Mouse (Mus musculus): Measurements from ENCODE around the gene Bcl6b. TPM values are rescaled to one million over a fixed set of nuclear protein-coding genes. Genes with fewer than 3 reads are reported as not detected.
A peak's percentile ranks its signal among the peaks of the same experiment; 100 is the strongest.

Bcl6b gene
- polyA plus RNA-seq, 1 experiment from 2014 or later = 5.0 TPM

DNA sequence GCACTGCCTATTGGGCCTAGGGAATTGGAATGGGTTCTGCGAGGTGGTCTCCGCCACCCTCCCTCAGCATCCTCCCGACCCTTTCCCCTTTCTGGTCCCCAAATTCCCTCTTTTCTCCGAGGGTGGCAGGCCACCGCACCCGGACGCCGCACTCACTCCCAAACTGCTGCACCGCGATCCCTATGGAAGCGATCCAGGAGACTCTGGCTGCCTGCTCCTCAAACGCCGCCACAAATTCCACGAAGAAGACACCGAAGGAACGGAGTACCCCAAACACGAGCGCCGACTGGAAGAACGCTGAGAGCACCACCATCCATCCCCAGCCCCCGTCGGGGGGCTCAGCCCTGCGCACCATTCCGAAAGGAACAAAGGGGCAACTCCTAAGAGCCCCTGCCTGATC lies 9.3 kb downstream of the Bcl6b start:
- WGBS = under 1% methylated on average over 24 of the region's 24 CpGs
- H3K9ac ChIP-seq (ENCODE audit: low read depth, low read length) = peak overlapping the region; percentile 76
- H3K27ac ChIP-seq (ENCODE audit: low read depth, low read length) = peak overlapping the region; percentile 74
- H3K4me2 ChIP-seq (replicated peaks; ENCODE audit: low read depth, low read length) = peak overlapping the region; percentile 63
- ATAC-seq (ENCODE audit: low FRiP score) = no peak
- no peak for DNase-seq (ENCODE audit: low spot score)
- no peaks in the 10 kb centered on the region for H3K36me3 ChIP-seq (ENCODE audit: control insufficient read depth, insufficient read depth, low read length)
- H3K4me3 ChIP-seq (ENCODE audit: low read depth, low read length) = peak overlapping the region; percentile 52
- 0 out of 2 replicates have a peak, but pooled peaks cover 5% of the 10 kb centered on the region for H3K4me1 ChIP-seq (replicated peaks; ENCODE audit: control insufficient read depth, insufficient read depth, low read length)
- H3K9me3 ChIP-seq (ENCODE audit: control insufficient read depth, low read length) = no peaks in the 10 kb centered on the region
- H3K27me3 ChIP-seq (ENCODE audit: control insufficient read depth, insufficient read depth, low read length) = peaks cover 19% of the 10 kb centered on the region

- no peak for ATAC-seq (ENCODE audit: low FRiP score)
- peak overlapping the region; percentile 76 for H3K9ac ChIP-seq (ENCODE audit: low read depth, low read length)
- peak overlapping the region; percentile 52 for H3K4me3 ChIP-seq (ENCODE audit: low read depth, low read length)
- H3K27me3 ChIP-seq (ENCODE audit: control insufficient read depth, insufficient read depth, low read length) = peaks cover 21% of the 10 kb centered on the region
- H3K36me3 ChIP-seq (ENCODE audit: control insufficient read depth, insufficient read depth, low read length) = no peaks in the 10 kb centered on the region
- DNase-seq (ENCODE audit: low spot score) = no peak
- H3K4me1 ChIP-seq (replicated peaks; ENCODE audit: control insufficient read depth, insufficient read depth, low read length) = peaks cover 5% of the 10 kb centered on the region; the same call in 1 of the 2 replicates
- H3K4me2 ChIP-seq (replicated peaks; ENCODE audit: low read depth, low read length) = peak overlapping the region; percentile 63
- H3K9me3 ChIP-seq (ENCODE audit: control insufficient read depth, low read length) = no peaks in the 10 kb centered on the region
- no peak overlapping the region for H3K27ac ChIP-seq (ENCODE audit: low read depth, low read length)
- 63% methylated on average over 7 of the region's 7 CpGs for WGBS
Measured at GRCm38 (mm10) chr11:70219873-70220272, 9.7 kb downstream of the Bcl6b start.

GRCm38 (mm10) chr11:70218741-70219470 lies 10.7 kb downstream of the Bcl6b start:
- H3K9ac ChIP-seq (ENCODE audit: low read depth, low read length) = no peak overlapping the region
- no peak overlapping the region; the same call in 1 of the 2 replicates for H3K4me2 ChIP-seq (replicated peaks; ENCODE audit: low read depth, low read length)
- ATAC-seq (ENCODE audit: low FRiP score) = no peak
- H3K4me3 ChIP-seq (ENCODE audit: low read depth, low read length) = no peak overlapping the region
- 87% methylated on average over 15 of the region's 15 CpGs for WGBS
- DNase-seq (ENCODE audit: low spot score) = no peak
- no peaks in the 10 kb centered on the region for H3K9me3 ChIP-seq (ENCODE audit: control insufficient read depth, low read length)
- H3K27me3 ChIP-seq (ENCODE audit: control insufficient read depth, insufficient read depth, low read length) = peaks cover 30% of the 10 kb centered on the region
- no peak overlapping the region for H3K27ac ChIP-seq (ENCODE audit: low read depth, low read length)
- peaks cover 11% of the 10 kb centered on the region; the same call in 1 of the 2 replicates for H3K4me1 ChIP-seq (replicated peaks; ENCODE audit: control insufficient read depth, insufficient read depth, low read length)
- H3K36me3 ChIP-seq (ENCODE audit: control insufficient read depth, insufficient read depth, low read length) = no peaks in the 10 kb centered on the region

DNA sequence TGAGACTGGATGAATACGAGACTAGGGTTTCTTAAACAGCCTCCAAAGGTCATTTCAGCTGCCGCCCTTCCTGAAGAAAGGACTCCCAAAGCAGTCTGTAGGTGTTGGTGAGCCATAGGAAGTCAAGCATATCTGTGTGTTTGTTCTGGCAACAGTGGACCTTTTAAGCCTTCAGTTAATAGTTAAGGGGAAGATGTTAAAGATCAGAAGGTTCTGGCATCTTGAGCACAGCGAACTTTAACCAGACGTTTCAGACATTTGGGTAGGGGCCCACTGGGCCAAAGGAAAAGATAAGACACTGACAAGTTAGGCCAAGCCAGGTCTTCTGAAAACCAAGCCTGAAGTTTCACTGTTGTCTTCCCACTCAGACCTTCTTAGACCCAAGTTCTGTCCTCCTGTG lies 11.6 kb downstream of the Bcl6b start:
- Histone ChIP-seq H3K36me3 (ENCODE audit: control insufficient read depth, insufficient read depth, low read length) (no peaks in the 10 kb centered on the region), H3K4me2 (replicated peaks; ENCODE audit: low read depth, low read length) (no peak overlapping the region), H3K4me1 (replicated peaks; ENCODE audit: control insufficient read depth, insufficient read depth, low read length) (peaks cover 11% of the 10 kb centered on the region; the same call in 1 of the 2 replicates), H3K4me3 (ENCODE audit: low read depth, low read length) (no peak overlapping the region), H3K9ac (ENCODE audit: low read depth, low read length) (no peak overlapping the region), H3K27ac (ENCODE audit: low read depth, low read length) (no peak overlapping the region), H3K9me3 (ENCODE audit: control insufficient read depth, low read length) (no peaks in the 10 kb centered on the region), H3K27me3 (ENCODE audit: control insufficient read depth, insufficient read depth, low read length) (peaks cover 38% of the 10 kb centered on the region)
- 93% methylated on average over 4 of the region's 4 CpGs for WGBS
- DNase-seq (ENCODE audit: low spot score) (no peak), ATAC-seq (ENCODE audit: low FRiP score) (no peak)

- ATAC-seq (ENCODE audit: low FRiP score) (no peak), DNase-seq (ENCODE audit: low spot score) (no peak)
- H3K4me2 ChIP-seq (replicated peaks; ENCODE audit: low read depth, low read length) = no peak overlapping the region
- no peaks in the 10 kb centered on the region for H3K36me3 ChIP-seq (ENCODE audit: control insufficient read depth, insufficient read depth, low read length)
- H3K9ac ChIP-seq (ENCODE audit: low read depth, low read length) = no peak overlapping the region
- H3K4me1 ChIP-seq (replicated peaks; ENCODE audit: control insufficient read depth, insufficient read depth, low read length) = peaks cover 8% of the 10 kb centered on the region; the same call in 1 of the 2 replicates
- no peak overlapping the region for H3K27ac ChIP-seq (ENCODE audit: low read depth, low read length)
- H3K27me3 ChIP-seq (ENCODE audit: control insufficient read depth, insufficient read depth, low read length) = peaks cover 43% of the 10 kb centered on the region
- H3K4me3 ChIP-seq (ENCODE audit: low read depth, low read length) = no peak overlapping the region
- no peaks in the 10 kb centered on the region for H3K9me3 ChIP-seq (ENCODE audit: control insufficient read depth, low read length)
- WGBS = 47% methylated on average over 3 of the region's 3 CpGs
Measured at GRCm38 (mm10) chr11:70216103-70216502, 13.5 kb downstream of the Bcl6b start.

DNA sequence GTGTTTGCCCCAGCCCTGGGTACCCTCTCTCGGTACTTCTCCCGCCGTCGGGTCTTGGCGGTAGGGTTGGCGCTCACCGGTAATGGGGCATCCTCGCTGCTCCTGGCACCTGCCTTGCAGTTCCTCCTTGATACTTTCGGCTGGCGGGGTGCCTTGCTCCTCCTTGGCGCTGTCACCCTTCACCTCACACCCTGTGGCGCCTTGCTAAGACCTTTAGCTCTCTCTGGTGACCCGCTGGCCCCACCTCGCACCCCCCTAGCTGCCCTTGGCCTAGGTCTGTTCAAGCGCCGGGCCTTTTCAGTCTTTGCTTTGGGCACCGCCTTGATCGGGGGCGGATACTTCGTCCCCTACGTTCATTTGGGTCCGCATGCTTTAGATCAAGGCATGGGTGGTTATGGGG lies 14.3 kb downstream of the Bcl6b start:
- no peak overlapping the region for H3K4me2 ChIP-seq (replicated peaks; ENCODE audit: low read depth, low read length)
- peaks cover 43% of the 10 kb centered on the region for H3K27me3 ChIP-seq (ENCODE audit: control insufficient read depth, insufficient read depth, low read length)
- WGBS = 7% methylated on average over 22 of the region's 22 CpGs
- H3K4me3 ChIP-seq (ENCODE audit: low read depth, low read length) = no peak overlapping the region
- no peak for DNase-seq (ENCODE audit: low spot score)
- no peaks in the 10 kb centered on the region for H3K36me3 ChIP-seq (ENCODE audit: control insufficient read depth, insufficient read depth, low read length)
- peaks cover 8% of the 10 kb centered on the region; the same call in 1 of the 2 replicates for H3K4me1 ChIP-seq (replicated peaks; ENCODE audit: control insufficient read depth, insufficient read depth, low read length)
- H3K27ac ChIP-seq (ENCODE audit: low read depth, low read length) = no peak overlapping the region
- H3K9ac ChIP-seq (ENCODE audit: low read depth, low read length) = no peak overlapping the region
- no peak for ATAC-seq (ENCODE audit: low FRiP score)
- H3K9me3 ChIP-seq (ENCODE audit: control insufficient read depth, low read length) = no peaks in the 10 kb centered on the region

- 4% methylated on average over 18 of the region's 18 CpGs for WGBS
Measured at GRCm38 (mm10) chr11:70214856-70215209, 14.8 kb downstream of the Bcl6b start.

GRCm38 (mm10) chr11:70214191-70214855 lies 15.3 kb downstream of the Bcl6b start:
- H3K27me3 ChIP-seq (ENCODE audit: control insufficient read depth, insufficient read depth, low read length) = peaks cover 43% of the 10 kb centered on the region
- H3K27ac ChIP-seq (ENCODE audit: low read depth, low read length) = no peak overlapping the region
- H3K36me3 ChIP-seq (ENCODE audit: control insufficient read depth, insufficient read depth, low read length) = no peaks in the 10 kb centered on the region
- under 1% methylated on average over 46 of the region's 46 CpGs for WGBS
- peak overlapping the region; percentile 23 for H3K4me3 ChIP-seq (ENCODE audit: low read depth, low read length)
- ATAC-seq (ENCODE audit: low FRiP score) (peak; percentile 40; the same call in 1 of the 2 replicates), DNase-seq (ENCODE audit: low spot score) (peak; percentile 48)
- H3K9me3 ChIP-seq (ENCODE audit: control insufficient read depth, low read length) = no peaks in the 10 kb centered on the region
- peak overlapping the region; percentile 49 for H3K4me2 ChIP-seq (replicated peaks; ENCODE audit: low read depth, low read length)
- H3K9ac ChIP-seq (ENCODE audit: low read depth, low read length) = peak overlapping the region; percentile 25; the same call in 1 of the 2 replicates
- H3K4me1 ChIP-seq (replicated peaks; ENCODE audit: control insufficient read depth, insufficient read depth, low read length) = peaks cover 8% of the 10 kb centered on the region; the same call in 1 of the 2 replicates

More at GRCm38 (mm10) chr11:70214856-70215209, 14.8 kb downstream of the Bcl6b start:
- Histone ChIP-seq H3K4me2 (replicated peaks; ENCODE audit: low read depth, low read length) (no peak overlapping the region; the same call in 1 of the 2 replicates), H3K4me1 (replicated peaks; ENCODE audit: control insufficient read depth, insufficient read depth, low read length) (peaks cover 8% of the 10 kb centered on the region; the same call in 1 of the 2 replicates), H3K9ac (ENCODE audit: low read depth, low read length) (no peak overlapping the region), H3K27ac (ENCODE audit: low read depth, low read length) (no peak overlapping the region), H3K4me3 (ENCODE audit: low read depth, low read length) (peak overlapping the region; percentile 23; the same call in 1 of the 2 replicates), H3K36me3 (ENCODE audit: control insufficient read depth, insufficient read depth, low read length) (no peaks in the 10 kb centered on the region), H3K9me3 (ENCODE audit: control insufficient read depth, low read length) (no peaks in the 10 kb centered on the region), H3K27me3 (ENCODE audit: control insufficient read depth, insufficient read depth, low read length) (peaks cover 43% of the 10 kb centered on the region)
- ATAC-seq (ENCODE audit: low FRiP score) = no peak
- DNase-seq (ENCODE audit: low spot score) = peak; percentile 30

Data from hindbrain, embryonic 11.5 days (tissue).